Mouse (Mus musculus): Measurements from ENCODE around the gene Smim14.

DNA sequence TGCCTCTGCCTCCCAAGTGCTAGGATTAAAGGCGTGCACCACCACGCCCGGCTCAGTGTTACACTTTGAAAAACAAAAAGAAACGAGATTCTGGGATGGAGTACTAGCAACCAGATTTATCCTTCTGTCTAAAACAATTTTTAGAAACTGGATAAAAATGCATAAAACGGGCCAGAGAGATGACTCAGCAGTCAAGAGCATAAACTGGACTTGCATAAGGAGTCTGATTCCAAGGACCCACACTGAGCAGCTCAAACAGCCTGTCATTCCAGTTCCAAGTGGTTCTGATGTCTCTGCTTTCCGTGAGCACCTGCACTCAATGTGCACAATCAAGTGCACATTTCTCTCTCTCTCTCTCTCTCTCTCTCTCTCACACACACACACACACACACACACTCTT is 67.2 kb downstream of the Smim14 start:
- TF ChIP-seq POLR2A (IDR thresholded peaks at IDR 0.05; ENCODE audit: low read depth, low read length) (no peak), CTCF (IDR thresholded peaks at IDR 0.05; ENCODE audit: extremely low read depth, insufficient read length, insufficient replicate concordance, low read depth, low read length) (no peak)
